ENCODE assay signal across 20 mouse cellular contexts in genomic region chr6:123207187-123208076, GRCm38 (mm10). TPM values are rescaled to one million over a fixed set of nuclear protein-coding genes. Genes with fewer than 3 reads are reported as not detected.
DNase-seq lines count a peak whose midpoint lies in the region; ATAC-seq and TF ChIP-seq lines count a peak whose summit lies in the region.
"Had no signal": no experiment of that assay in that cellular context is flagged by ENCODE, and none has a peak within 500 bp of the region (broad histone marks: within the 10 kb centered on the region; RNA-seq: fewer than 3 reads in every experiment).

No protein-coding gene starts in this region.

- TF ChIP-seq RAD21 in MEL (IDR thresholded peaks at IDR 0.05; ENCODE audit: low read depth, low read length): no peak

- H3K79me2 ChIP-seq in C2C12 (ENCODE audit: control insufficient read depth, insufficient read depth): no peaks in the 10 kb centered on the region
- H3K79me2 ChIP-seq in MEL (ENCODE audit: control insufficient read depth, insufficient read depth, low read length, poor library complexity): no peaks in the 10 kb centered on the region

- no peaks in the 10 kb centered on the region for H3K36me3 ChIP-seq in C2C12 (ENCODE audit: control insufficient read depth, insufficient read depth)
- peaks cover 0 to 2% of the 10 kb centered on the region in 2 experiments; a peak in 1 of 4 replicates for H3K36me3 ChIP-seq in MEL (ENCODE audit: control insufficient read depth in 1 of 2, insufficient read depth in 2 of 2, low read length in 2 of 2)
- H3K36me3 ChIP-seq in liver, postnatal 0 days (replicated peaks; ENCODE audit: insufficient read depth, low read length): no peaks in the 10 kb centered on the region
- H3K36me3 ChIP-seq: embryonic facial prominence, embryonic 12.5 days; forebrain, embryonic 12.5 days; neural tube, embryonic 12.5 days had no signal

- TF ChIP-seq POLR2A in MEL (IDR thresholded peaks at IDR 0.05; ENCODE audit: control insufficient read depth in 1 of 2, insufficient read depth in 1 of 2, low read depth in 1 of 2, low read length in 2 of 2, poor library complexity in 1 of 2): no peak

- ATAC-seq in erythroblast, adult 5-6 weeks (replicated peaks; ENCODE audit: low FRiP score, poor library complexity, severe bottlenecking): peak; percentile 98
- peak; percentile 97 for ATAC-seq in liver, postnatal 0 days
- ATAC-seq in CD4-positive, CD25-positive, alpha-beta regulatory T cell, adult 4 months: no peak
- ATAC-seq: midbrain, embryonic 16.5 days had no signal

- 72% methylated on average over 1 of the region's 1 CpGs for WGBS in liver, postnatal 0 days (ENCODE audit: insufficient replicate concordance)

- no peak overlapping the region for H3K27ac ChIP-seq in MEL (ENCODE audit: control insufficient read depth, low read depth, low read length)
- peak overlapping the region; percentile 69 for H3K27ac ChIP-seq in liver, postnatal 0 days (ENCODE audit: low read depth)
- H3K27ac ChIP-seq: embryonic facial prominence, embryonic 12.5 days; forebrain, embryonic 12.5 days; gastrocnemius, adult 2 months; neural tube, embryonic 12.5 days had no signal

- no peak overlapping the region for H3K4me2 ChIP-seq in liver, postnatal 0 days (ENCODE audit: low read depth, low read length)
- H3K4me2 ChIP-seq: embryonic facial prominence, embryonic 12.5 days; forebrain, embryonic 12.5 days; neural tube, embryonic 12.5 days had no signal

- H3K9me3 ChIP-seq in MEL (replicated peaks; ENCODE audit: insufficient read depth, low read length): no peaks in the 10 kb centered on the region
- no peaks in the 10 kb centered on the region for H3K9me3 ChIP-seq in liver, postnatal 0 days (ENCODE audit: low read length)
- H3K9me3 ChIP-seq: embryonic facial prominence, embryonic 12.5 days; forebrain, embryonic 12.5 days; neural tube, embryonic 12.5 days had no signal

- H3K4me3 ChIP-seq in C2C12 (ENCODE audit: insufficient read depth, poor library complexity, severe bottlenecking) (no peak overlapping the region), MEL (ENCODE audit: control insufficient read depth in 1 of 2, insufficient read depth in 1 of 2, low read depth in 2 of 2, low read length in 2 of 2) (no peak overlapping the region)
- H3K4me3 ChIP-seq in liver, postnatal 0 days (ENCODE audit: low read depth, low read length): no peak overlapping the region
- H3K4me3 ChIP-seq: embryonic facial prominence, embryonic 12.5 days; forebrain, embryonic 12.5 days; gastrocnemius, adult 2 months; neural tube, embryonic 12.5 days had no signal

- no peaks in the 10 kb centered on the region for H3K27me3 ChIP-seq in C2C12 (ENCODE audit: control insufficient read depth, insufficient read depth, insufficient read length)
- H3K27me3 ChIP-seq in MEL (ENCODE audit: control insufficient read depth in 1 of 2, insufficient read depth in 2 of 2, low read length in 2 of 2): no peaks in the 10 kb centered on the region
- H3K27me3 ChIP-seq in liver, postnatal 0 days (ENCODE audit: insufficient read depth, low read length): no peaks in the 10 kb centered on the region
- H3K27me3 ChIP-seq: embryonic facial prominence, embryonic 12.5 days; forebrain, embryonic 12.5 days; neural tube, embryonic 12.5 days had no signal

- H3K9ac ChIP-seq in MEL (ENCODE audit: control insufficient read depth, low read depth, low read length, poor library complexity, severe bottlenecking): no peak overlapping the region
- no peak overlapping the region for H3K9ac ChIP-seq in liver, postnatal 0 days (replicated peaks)
- H3K9ac ChIP-seq: embryonic facial prominence, embryonic 12.5 days; forebrain, embryonic 12.5 days; neural tube, embryonic 12.5 days had no signal

- no peak for TF ChIP-seq CTCF in C2C12 (IDR thresholded peaks at IDR 0.05; ENCODE audit: control insufficient read depth, insufficient read depth, insufficient read length)
- no peak for TF ChIP-seq CTCF in MEL (IDR thresholded peaks at IDR 0.05 in 2 of 3, conservative IDR thresholded peaks at IDR 0.05 in 1 of 3; ENCODE audit: control insufficient read depth in 1 of 3, insufficient read depth in 1 of 3, low read depth in 2 of 3, low read length in 3 of 3, poor library complexity in 1 of 3, severe bottlenecking in 1 of 3)
- no peak for TF ChIP-seq CTCF in liver, postnatal 0 days (IDR thresholded peaks at IDR 0.05; ENCODE audit: low read depth)

- no peak overlapping the region for H3ac ChIP-seq in C2C12 (ENCODE audit: control insufficient read depth, insufficient read length, low read depth)

- H3K79me3 ChIP-seq in C2C12 (ENCODE audit: low read depth): no peaks in the 10 kb centered on the region

- DNase-seq in MEL (ENCODE audit: low read depth, low spot score): peak; percentile 62
- peak; percentile 48 for DNase-seq in liver, postnatal 0 days
- no peak for DNase-seq in thymus, postnatal 36 days
- DNase-seq in layer of hippocampus, postnatal 10 days (ENCODE audit: low spot score in 2 of 2): no peak
- DNase-seq: cerebellum, adult 9-11 months; gastrocnemius, adult 2 months; heart, postnatal 4 days; kidney, postnatal 10 days; lung, postnatal 4 days; retina, postnatal 1 day had no signal

- no peaks in the 10 kb centered on the region; a peak in 1 of 4 replicates for H3K4me1 ChIP-seq in MEL (ENCODE audit: control insufficient read depth in 1 of 2, insufficient read depth in 2 of 2, low read length in 2 of 2)
- no peaks in the 10 kb centered on the region for H3K4me1 ChIP-seq in liver, postnatal 0 days (ENCODE audit: insufficient read depth)
- H3K4me1 ChIP-seq: embryonic facial prominence, embryonic 12.5 days; forebrain, embryonic 12.5 days; neural tube, embryonic 12.5 days had no signal

- peak; percentile 34 to 36; a peak in 3 of 4 replicates for TF ChIP-seq EP300 in MEL (IDR thresholded peaks at IDR 0.05; ENCODE audit: low read depth in 1 of 2, low read length in 2 of 2)
- peak; percentile 90 for TF ChIP-seq EP300 in liver, postnatal 0 days (IDR thresholded peaks at IDR 0.05; ENCODE audit: low read depth)

TF ChIP-seq in C2C12, 6 proteins besides CTCF, POLR2A, EP300 and RAD21:
- TF ChIP-seq USF1 (IDR thresholded peaks at IDR 0.05; ENCODE audit: low read depth) (peak; percentile 38), FOSL1 (IDR thresholded peaks at IDR 0.05; ENCODE audit: insufficient read depth, low read length, poor library complexity, severe bottlenecking) (peak; percentile 48), MAX (IDR thresholded peaks at IDR 0.05) (no peak)
TF ChIP-seq in C2C12: peak in this region for 2.

TF ChIP-seq in MEL, 35 proteins besides CTCF, POLR2A, EP300 and RAD21 (continues in another document):
- 0 out of 2 replicates have a peak, but pooled peaks have one; percentile 14 for TF ChIP-seq TCF12 (IDR thresholded peaks at IDR 0.05; ENCODE audit: low read depth, low read length)
- TF ChIP-seq MAX (IDR thresholded peaks at IDR 0.05; ENCODE audit: low read length): peak; percentile 39; the same call in 1 of the 2 replicates
- TF ChIP-seq POLR2AphosphoS2 (IDR thresholded peaks at IDR 0.05; ENCODE audit: low read length): no peak
- no peak for TF ChIP-seq MYC (IDR thresholded peaks at IDR 0.05; ENCODE audit: low read depth, low read length)
- no peak for TF ChIP-seq UBTF (IDR thresholded peaks at IDR 0.05; ENCODE audit: borderline replicate concordance, insufficient read depth, low read depth, low read length)
- TF ChIP-seq BHLHE40 (IDR thresholded peaks at IDR 0.05; ENCODE audit: borderline replicate concordance, low read depth, low read length): no peak
- TF ChIP-seq HCFC1 (IDR thresholded peaks at IDR 0.05; ENCODE audit: low read depth, low read length): no peak
- TF ChIP-seq JUND (IDR thresholded peaks at IDR 0.05; ENCODE audit: low read depth, low read length): no peak
- TF ChIP-seq RCOR1 (IDR thresholded peaks at IDR 0.05; ENCODE audit: low read depth, low read length): no peak
- no peak for TF ChIP-seq USF2 (IDR thresholded peaks at IDR 0.05; ENCODE audit: borderline replicate concordance in 1 of 2, insufficient read depth in 1 of 2, low read depth in 1 of 2, low read length in 2 of 2)
- TF ChIP-seq CHD1 (IDR thresholded peaks at IDR 0.05; ENCODE audit: low read depth, low read length): no peak
- TF ChIP-seq CHD2 (IDR thresholded peaks at IDR 0.05; ENCODE audit: low read length): no peak
- TF ChIP-seq TBP (IDR thresholded peaks at IDR 0.05; ENCODE audit: low read depth, low read length): no peak

RNA-seq across cellular contexts. Expression of gene Clec4n, which starts 22.2 kb away (rescaled TPM):
- polyA plus RNA-seq in C2C12 (2012; fragmentation: generic; extraction: Trizol) (not detected), MEL (2012; ENCODE audit: insufficient read depth in 1 of 2, insufficient read length in 2 of 2, low read depth in 1 of 2, low replicate concordance in 2 of 2, missing spikeins in 1 of 2) (not detected)
- total RNA-seq in MEL (2012; rRNA removed): not detected in 2 replicates
- 2.9 TPM in 1 of 2 replicates, not detected in the other for total RNA-seq in erythroblast, adult 5-6 weeks (2015; ENCODE audit: low replicate concordance)
- total RNA-seq in erythroblast, adult 5-6 weeks (2017; ENCODE audit: low replicate concordance): 4.5 TPM in 1 of 2 replicates, not detected in the other
- polyA plus RNA-seq in liver, postnatal 0 days (2015; fragmentation: Nextera tagmentation; extraction: Ambion mirVana): 24.4 and 28.7 TPM in 2 replicates
- 1 to 10 TPM in 1 of 2 experiments, under 1 TPM in 1; 0.58 to 1.1 TPM for polyA plus RNA-seq in CD4-positive, CD25-positive, alpha-beta regulatory T cell, adult 4 months (2017; shearing (Covaris generic))
- not detected for total RNA-seq in layer of hippocampus, postnatal 10 days (2021)
- total RNA-seq: gastrocnemius, adult 2 months; left cerebral cortex, postnatal 14 days had no signal

RNA-seq across cellular contexts. Expression of gene Clec4b2, which starts 34.7 kb away (rescaled TPM):
- polyA plus RNA-seq in C2C12 (2012; fragmentation: generic; extraction: Trizol) (not detected), MEL (2012; ENCODE audit: insufficient read depth in 1 of 2, insufficient read length in 2 of 2, low read depth in 1 of 2, low replicate concordance in 2 of 2, missing spikeins in 1 of 2) (not detected)
- total RNA-seq in MEL (2012; rRNA removed): not detected in 2 replicates
- total RNA-seq in erythroblast, adult 5-6 weeks (2015; ENCODE audit: low replicate concordance): 6.9 TPM in 1 of 2 replicates, not detected in the other
- total RNA-seq in erythroblast, adult 5-6 weeks (2017; ENCODE audit: low replicate concordance): 5.3 and 6.8 TPM in 2 replicates
- polyA plus RNA-seq in liver, postnatal 0 days (2015; fragmentation: Nextera tagmentation; extraction: Ambion mirVana): 0.21 and 0.45 TPM in 2 replicates
- polyA plus RNA-seq in CD4-positive, CD25-positive, alpha-beta regulatory T cell, adult 4 months (2017; shearing (Covaris generic)): not detected
- not detected for total RNA-seq in layer of hippocampus, postnatal 10 days (2021)
- total RNA-seq: gastrocnemius, adult 2 months; heart, adult 8-10 months; heart, postnatal 4 days; left cerebral cortex, postnatal 14 days; liver, adult 2 months had no signal
- polyA plus RNA-seq: embryonic facial prominence, embryonic 12.5 days; forebrain, embryonic 12.5 days; liver, adult 2 months; midbrain, embryonic 16.5 days; neural tube, embryonic 12.5 days had no signal

RNA-seq across cellular contexts. Expression of gene Clec4d, which starts 54.5 kb away (rescaled TPM):
- polyA plus RNA-seq in C2C12 (2012; fragmentation: generic; extraction: Trizol) (0.30 TPM), MEL (2012; ENCODE audit: insufficient read depth in 1 of 2, insufficient read length in 2 of 2, low read depth in 1 of 2, low replicate concordance in 2 of 2, missing spikeins in 1 of 2) (1 to 10 TPM in 1 of 2 experiments, not detected in 1; 5.6 TPM)
- 2.0 and 5.5 TPM in 2 replicates for total RNA-seq in MEL (2012; rRNA removed)
- 1.9 and 8.8 TPM in 2 replicates for total RNA-seq in erythroblast, adult 5-6 weeks (2015; ENCODE audit: low replicate concordance)
- 10.2 and 11.8 TPM in 2 replicates for total RNA-seq in erythroblast, adult 5-6 weeks (2017; ENCODE audit: low replicate concordance)
- polyA plus RNA-seq in liver, postnatal 0 days (2015; fragmentation: Nextera tagmentation; extraction: Ambion mirVana): 0.53 and 1.3 TPM in 2 replicates
- not detected for polyA plus RNA-seq in CD4-positive, CD25-positive, alpha-beta regulatory T cell, adult 4 months (2017; shearing (Covaris generic))
- total RNA-seq in layer of hippocampus, postnatal 10 days (2021): not detected
- total RNA-seq: gastrocnemius, adult 2 months; left cerebral cortex, postnatal 14 days had no signal
- polyA plus RNA-seq: embryonic facial prominence, embryonic 12.5 days; forebrain, embryonic 12.5 days; midbrain, embryonic 16.5 days; neural tube, embryonic 12.5 days had no signal

Comparison
In these comparisons a context has a peak if more than half of its experiments do, and no peak if none do; other contexts are left out.
1. DNase-seq: peak in MEL (single experiment) and liver, postnatal 0 days (single experiment); none in thymus, postnatal 36 days (0 of 2) and layer of hippocampus, postnatal 10 days (0 of 2).
2. RNA of gene Clec4n, which starts 22.2 kb away (polyA plus RNA-seq): 24.4 to 28.7 TPM in liver, postnatal 0 days; 0.58 to 1.1 TPM in CD4-positive, CD25-positive, alpha-beta regulatory T cell, adult 4 months, not detected in C2C12 (single experiment) and not detected in MEL; every median in the first group is over 10 times any median in the second.